Mouse (Mus musculus): ENCODE measurements around the gene Spen.

DNA sequence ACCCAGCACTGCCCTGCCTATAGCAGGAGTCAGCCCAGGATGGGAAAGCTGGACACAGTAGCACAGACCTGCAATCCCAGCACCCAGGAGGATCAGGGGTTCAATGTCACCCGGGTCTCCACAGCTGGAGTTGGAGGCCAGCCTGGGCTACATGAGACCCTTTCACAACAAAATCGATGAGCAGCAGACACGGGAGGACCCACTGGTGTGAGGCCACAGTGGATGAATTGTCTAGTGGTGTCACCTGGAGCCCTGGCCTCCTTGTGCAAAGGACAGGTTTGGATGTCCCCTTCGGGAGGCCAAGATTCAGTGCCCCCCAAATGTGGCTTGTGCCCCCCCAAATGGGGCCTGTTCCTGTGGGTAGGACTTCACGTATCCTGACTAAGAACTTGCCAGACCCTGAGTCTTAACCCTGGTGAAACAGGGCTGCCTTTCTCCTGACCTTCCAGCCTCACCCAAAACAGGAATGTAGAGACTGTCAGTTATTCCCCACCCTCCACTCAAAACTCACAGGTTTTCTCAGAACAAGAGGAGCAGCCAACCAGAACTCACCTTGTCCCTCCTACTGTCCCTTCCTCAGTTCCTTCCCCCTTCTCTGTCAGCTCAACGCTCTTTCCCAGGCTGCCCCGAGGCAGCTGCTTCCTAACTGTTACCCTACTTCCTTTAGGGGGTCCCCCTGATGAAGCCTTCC lies 34.4 kb upstream of the Spen start:
- TF ChIP-seq POLR2A (IDR thresholded peaks at IDR 0.05; ENCODE audit: low read depth, low read length) (no peak), CTCF (IDR thresholded peaks at IDR 0.05; ENCODE audit: extremely low read depth, insufficient read length, insufficient replicate concordance, low read depth, low read length) (no peak)
